Mouse (Mus musculus) G1E (cell line): ENCODE results near the gene Ms4a10. TPM values are rescaled to one million over a fixed set of nuclear protein-coding genes. Genes with fewer than 3 reads are reported as not detected.

Experiments
- ATAC-seq: 2 replicates; pipeline ENCODE4 v1.8.0; 2016; ENCODE audit warnings: mild to moderate bottlenecking; ENCODE audit not compliant: insufficient number of reproducible peaks, poor library complexity, low FRiP score, severe bottlenecking; ENCODE audit errors: extremely low read depth
- DNase-seq: peaks from one replicate; pipeline ENCODE4 v3.0.0; 2012; ENCODE audit warnings: low spot score
- H3K27me3 ChIP-seq: 2 replicates; pipeline ENCODE4 v1.6.1; 2012; ENCODE audit warnings: mild to moderate bottlenecking, low read length, inconsistent platforms; ENCODE audit not compliant: insufficient read depth
- H3K36me3 ChIP-seq: replicated peaks from 2 replicates; pipeline ENCODE3; 2012; ENCODE audit warnings: mild to moderate bottlenecking, inconsistent platforms
- H3K4me1 ChIP-seq: 2 replicates; pipeline ENCODE4 v1.6.1; 2012; ENCODE audit warnings: low read depth, low read length, inconsistent platforms, mixed read lengths; ENCODE audit not compliant: insufficient read depth
- H3K4me3 ChIP-seq: 2 replicates; pipeline ENCODE4 v1.5.1; 2012; ENCODE audit warnings: low read depth, mild to moderate bottlenecking, inconsistent platforms, low read length, moderate library complexity, mixed read lengths
- H3K9me3 ChIP-seq: replicated peaks from 2 replicates; pipeline ENCODE4 v1.6.1; 2012; ENCODE audit warnings: inconsistent platforms
- CTCF ChIP-seq: IDR thresholded peaks from 2 replicates; pipeline ENCODE4 v1.5.1; 2012; ENCODE audit warnings: low read depth, low read length, inconsistent platforms, mixed read lengths
- GATA1 ChIP-seq: IDR thresholded peaks from 2 replicates; pipeline ENCODE4 v1.6.1; 2012; ENCODE audit warnings: borderline replicate concordance, low read length, inconsistent platforms, mixed read lengths
- GATA2 ChIP-seq: IDR thresholded peaks from 2 replicates; pipeline ENCODE4 v1.6.1; 2012; ENCODE audit warnings: low read depth, low read length, inconsistent platforms, borderline replicate concordance
- POLR2AphosphoS5 ChIP-seq: IDR thresholded peaks from 2 replicates; pipeline ENCODE4 v1.6.1; 2012; ENCODE audit warnings: low read depth, low read length, inconsistent platforms; ENCODE audit not compliant: insufficient replicate concordance
- TAL1 ChIP-seq: conservative IDR thresholded peaks from 2 replicates; pipeline ENCODE4 v1.6.1; 2012; ENCODE audit warnings: low read depth, low read length, inconsistent platforms, mixed read lengths
- polyA plus RNA-seq: library from polyadenylated mRNA; stranded (reverse); fragments of >175 nt; gene quantifications from 2 replicates; pipeline ENCODE4 v1.2.3, GENCODE M21; 2012
- total RNA-seq, 2 experiments: library from RNA; stranded (forward) in 1 of 2; stranded (reverse) in 1 of 2; fragments of 200-1000 nt in 1 of 2; fragments of >200 nt in 1 of 2; fragmentation: Nextera tagmentation in 1 of 2; gene quantifications; 2 replicates each; pipeline ENCODE4 v1.2.3; 2014 to 2017

Gene Ms4a10
- total and polyA plus RNA-seq, 3 experiments: 0.05 TPM; not detected in 2

DNA sequence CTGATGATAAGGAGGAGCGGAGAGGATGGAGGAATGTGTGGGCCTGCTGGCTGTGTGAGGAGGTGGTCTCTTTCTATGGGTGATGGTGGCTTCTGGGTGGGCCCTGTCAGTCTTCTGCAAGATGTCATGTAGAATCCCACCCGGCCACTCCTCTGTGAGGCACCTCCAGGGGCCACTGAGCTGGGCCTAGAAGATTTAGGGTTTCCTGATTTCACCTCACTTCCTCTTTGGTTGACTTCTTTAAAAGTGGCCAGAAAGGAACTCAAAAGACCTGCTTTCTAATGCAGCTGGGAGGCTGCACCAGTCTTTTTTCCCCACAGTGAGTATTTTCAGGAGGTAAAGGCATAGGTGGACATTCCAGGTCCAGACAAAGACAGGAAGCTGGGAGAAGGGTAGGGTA lies 43.8 kb downstream of the Ms4a10 start:
- Histone ChIP-seq H3K4me3 (no peak overlapping the region), H3K4me1 (no peaks in the 10 kb centered on the region; the same call in 1 of the 2 replicates), H3K36me3 (no peaks in the 10 kb centered on the region), H3K27me3 (peaks cover 30% of the 10 kb centered on the region), H3K9me3 (no peaks in the 10 kb centered on the region)
- DNase-seq (no peak), ATAC-seq (no peak)
- TF ChIP-seq POLR2AphosphoS5 (no peak), CTCF (no peak), TAL1 (no peak), GATA2 (no peak), GATA1 (no peak)

DNA sequence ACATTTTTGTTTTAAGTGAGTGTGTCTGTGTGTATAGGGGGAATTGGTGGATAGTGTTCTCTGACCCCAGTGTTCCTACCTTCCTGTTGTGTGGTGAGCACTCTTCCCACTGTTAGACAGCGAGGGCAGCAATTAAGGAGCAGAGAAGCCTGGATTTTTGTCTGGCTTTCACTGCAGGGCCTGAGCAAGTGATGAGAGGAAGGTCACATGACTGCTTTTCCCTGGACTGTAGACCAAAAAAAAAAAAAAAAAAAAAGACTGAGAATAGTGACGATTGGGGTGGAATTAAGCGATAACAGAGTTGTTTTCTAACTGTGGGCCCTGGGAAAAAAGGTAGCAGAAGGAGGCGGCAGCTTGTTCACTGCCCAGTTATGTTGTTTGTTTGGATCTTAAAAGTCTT lies 47.8 kb downstream of the Ms4a10 start:
- peaks cover 24% of the 10 kb centered on the region for H3K27me3 ChIP-seq
- no peaks in the 10 kb centered on the region for H3K36me3 ChIP-seq
- H3K4me3 ChIP-seq: no peak overlapping the region
- TF ChIP-seq TAL1: no peak
- no peak for TF ChIP-seq GATA1
- no peak for TF ChIP-seq GATA2
- no peak for TF ChIP-seq POLR2AphosphoS5
- no peak for TF ChIP-seq CTCF
- no peaks in the 10 kb centered on the region for H3K9me3 ChIP-seq
- DNase-seq (no peak), ATAC-seq (no peak)
- no peaks in the 10 kb centered on the region; the same call in 1 of the 2 replicates for H3K4me1 ChIP-seq

DNA sequence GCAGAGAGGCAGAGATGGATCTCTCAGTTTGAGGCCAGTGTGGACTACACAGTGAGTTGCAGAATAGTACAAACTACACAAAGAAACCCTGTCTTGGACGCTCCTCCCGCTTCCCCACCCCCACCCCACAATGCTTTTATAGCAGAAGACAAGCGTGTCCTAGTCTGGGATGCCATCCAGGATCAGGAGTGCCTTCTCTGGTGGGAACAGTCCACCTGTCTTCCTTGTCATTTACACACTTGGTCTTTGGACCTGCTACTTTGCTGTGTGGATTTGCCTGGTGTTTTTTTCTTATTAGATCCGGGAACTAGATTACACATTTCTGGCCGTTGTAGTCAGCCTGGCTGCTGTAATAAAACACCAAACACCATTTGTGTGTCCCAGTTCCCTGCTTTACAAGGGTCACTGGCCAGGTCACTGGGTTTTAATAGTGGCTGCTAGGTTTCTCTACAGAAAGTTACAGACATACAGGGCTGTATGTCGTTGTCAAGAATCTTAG lies 48.3 kb downstream of the Ms4a10 start:
- H3K27me3 ChIP-seq: peaks cover 21% of the 10 kb centered on the region
- ATAC-seq (no peak), DNase-seq (no peak)
- H3K9me3 ChIP-seq: no peaks in the 10 kb centered on the region
- TF ChIP-seq TAL1 (no peak), GATA1 (no peak), POLR2AphosphoS5 (no peak), CTCF (no peak), GATA2 (no peak)
- H3K4me1 ChIP-seq: no peaks in the 10 kb centered on the region; the same call in 1 of the 2 replicates
- H3K4me3 ChIP-seq: no peak overlapping the region
- H3K36me3 ChIP-seq: no peaks in the 10 kb centered on the region

DNA sequence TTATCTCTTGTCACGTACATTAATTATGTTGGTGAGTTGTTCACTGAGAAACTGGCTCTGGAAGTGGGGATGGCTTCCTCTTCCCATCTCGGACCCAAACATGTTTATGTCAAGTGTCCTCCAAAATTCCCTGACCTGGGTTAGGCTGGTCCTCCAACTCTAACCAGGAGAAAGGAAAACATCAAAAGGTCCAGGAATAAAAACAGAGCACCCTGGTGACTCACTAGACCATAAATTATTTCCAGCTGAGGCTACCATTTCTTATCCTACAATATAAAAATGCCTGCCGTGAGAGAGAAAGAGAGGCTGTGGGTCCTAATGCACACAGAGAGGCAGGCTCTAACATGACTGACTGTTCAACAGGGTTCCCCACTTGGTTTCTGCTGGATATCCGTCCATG lies 50.2 kb downstream of the Ms4a10 start:
- no peak for ATAC-seq
- TF ChIP-seq CTCF (no peak), TAL1 (no peak), POLR2AphosphoS5 (no peak), GATA2 (no peak), GATA1 (no peak)
- no peak for DNase-seq

DNA sequence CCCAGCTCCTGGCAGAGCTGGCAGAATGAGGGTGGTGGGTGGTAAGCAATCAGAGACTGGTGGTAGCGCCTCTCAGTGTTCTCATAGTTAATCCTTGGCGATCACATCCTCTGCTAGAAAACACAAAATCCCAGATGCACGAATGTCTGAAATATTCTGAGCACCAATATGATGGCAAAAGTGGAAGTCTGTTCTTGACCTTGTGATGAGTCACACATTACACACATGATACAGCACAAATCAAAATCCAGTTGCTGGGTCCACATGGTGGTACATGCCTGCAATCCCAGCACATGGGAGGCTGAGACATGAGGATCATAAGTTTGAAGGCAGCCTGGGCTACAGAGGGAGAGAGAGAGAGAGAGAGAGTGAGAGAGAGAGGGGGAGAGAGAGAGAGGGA lies 53.4 kb downstream of the Ms4a10 start:
- ATAC-seq (no peak), DNase-seq (no peak)
- Histone ChIP-seq H3K36me3 (no peaks in the 10 kb centered on the region), H3K9me3 (no peaks in the 10 kb centered on the region), H3K4me3 (no peak overlapping the region), H3K27me3 (peaks cover 40% of the 10 kb centered on the region), H3K4me1 (peaks cover 5% of the 10 kb centered on the region; the same call in 1 of the 2 replicates)
- TF ChIP-seq GATA1 (no peak), TAL1 (no peak), CTCF (no peak), GATA2 (no peak), POLR2AphosphoS5 (no peak)

More for the DNA sequence above, 50.2 kb downstream of the Ms4a10 start:
- Histone ChIP-seq H3K4me3 (no peak overlapping the region), H3K27me3 (peaks cover 23% of the 10 kb centered on the region), H3K4me1 (no peaks in the 10 kb centered on the region; the same call in 1 of the 2 replicates), H3K9me3 (no peaks in the 10 kb centered on the region), H3K36me3 (no peaks in the 10 kb centered on the region)

DNA sequence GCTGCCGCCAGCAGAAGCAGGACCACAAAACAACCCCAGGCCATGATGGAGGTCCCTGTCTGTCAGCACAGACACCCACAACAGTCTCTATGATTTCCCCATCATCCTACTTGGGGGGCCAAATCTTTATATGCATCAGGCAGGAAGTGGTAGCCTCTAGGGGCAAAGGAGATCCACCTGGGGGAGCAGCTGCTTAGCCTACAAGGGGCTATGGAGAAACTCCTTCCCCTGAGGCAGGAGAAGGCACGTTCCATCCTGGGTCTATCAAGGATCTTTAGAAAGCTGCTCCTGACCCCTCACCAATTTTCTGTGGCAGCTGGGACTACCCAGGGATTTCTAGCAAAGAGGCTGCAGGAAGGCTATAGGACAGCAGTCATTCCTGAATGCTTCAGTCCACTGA lies 53.9 kb downstream of the Ms4a10 start, which contains the start of gene Zp1:
Zp1 (minus strand) TSS at position 101 of the 400 bp plus-strand sequence.
- TF ChIP-seq GATA1: no peak
- no peak for TF ChIP-seq POLR2AphosphoS5
- no peak for TF ChIP-seq GATA2
- no peak for TF ChIP-seq TAL1
- TF ChIP-seq CTCF: no peak
- ATAC-seq (no peak), DNase-seq (no peak)
- H3K36me3 ChIP-seq: no peaks in the 10 kb centered on the region
- peaks cover 46% of the 10 kb centered on the region for H3K27me3 ChIP-seq
- H3K4me1 ChIP-seq: 0 out of 2 replicates have a peak, but pooled peaks cover 6% of the 10 kb centered on the region
- no peak within 1 kb of the TSS for H3K4me3 ChIP-seq
- H3K9me3 ChIP-seq: no peaks in the 10 kb centered on the region
